Mouse (Mus musculus): Measurements from ENCODE around the gene Sv2c.
A peak's percentile ranks its signal among the peaks of the same experiment; 100 is the strongest.

The Sv2c gene

GRCm38 (mm10) chr13:95965596-95965995 lies 166.8 kb downstream of the Sv2c start:
- no peak for DNase-seq

GRCm38 (mm10) chr13:95965162-95965561 lies 167.2 kb downstream of the Sv2c start:
- no peak for DNase-seq

GRCm38 (mm10) chr13:95964226-95964625 lies 168.2 kb downstream of the Sv2c start:
- no peak for DNase-seq

GRCm38 (mm10) chr13:95963671-95964070 lies 168.7 kb downstream of the Sv2c start:
- no peak for DNase-seq

- DNase-seq: no peak
These were observed 170.5 kb downstream of the Sv2c start for GRCm38 (mm10) chr13:95961905-95962304.

- peak; percentile 37 to 45 for DNase-seq
These were observed 171.1 kb downstream of the Sv2c start for GRCm38 (mm10) chr13:95961191-95961791.

GRCm38 (mm10) chr13:95960477-95961185 lies 171.7 kb downstream of the Sv2c start:
- no peak for DNase-seq

GRCm38 (mm10) chr13:95959651-95960476 lies 172.5 kb downstream of the Sv2c start:
- peak in 1 of 2 experiments; percentile 22 for DNase-seq

GRCm38 (mm10) chr13:95957134-95957533 lies 175.2 kb downstream of the Sv2c start:
- no peak for DNase-seq

- no peak for DNase-seq
These were observed 176.0 kb downstream of the Sv2c start for GRCm38 (mm10) chr13:95956327-95956781.

GRCm38 (mm10) chr13:95955204-95955603 lies 177.2 kb downstream of the Sv2c start:
- no peak for DNase-seq

- no peak for DNase-seq
These were observed 178.7 kb downstream of the Sv2c start for GRCm38 (mm10) chr13:95953636-95954035.

GRCm38 (mm10) chr13:95952263-95952662 lies 180.1 kb downstream of the Sv2c start:
- DNase-seq: no peak

GRCm38 (mm10) chr13:95951098-95951894 lies 181.1 kb downstream of the Sv2c start:
- peak; percentile 66 for DNase-seq

GRCm38 (mm10) chr13:95950434-95951091 lies 181.8 kb downstream of the Sv2c start:
- no peak for DNase-seq

GRCm38 (mm10) chr13:95949356-95949755 lies 183.0 kb downstream of the Sv2c start:
- DNase-seq: no peak

- no peak for DNase-seq
These were observed 183.6 kb downstream of the Sv2c start for GRCm38 (mm10) chr13:95948821-95949220.

- DNase-seq: no peak
These were observed 184.0 kb downstream of the Sv2c start for GRCm38 (mm10) chr13:95948394-95948793.

- DNase-seq: no peak
These were observed 186.4 kb downstream of the Sv2c start for GRCm38 (mm10) chr13:95945937-95946507.

- DNase-seq: no peak
These were observed 187.8 kb downstream of the Sv2c start for GRCm38 (mm10) chr13:95944621-95945020.

- no peak for DNase-seq
These were observed 188.5 kb downstream of the Sv2c start for GRCm38 (mm10) chr13:95943919-95944318.

- no peak for DNase-seq
These were observed 189.8 kb downstream of the Sv2c start for GRCm38 (mm10) chr13:95942587-95942986.
